Mouse (Mus musculus) left cerebral cortex, postnatal 36 days (tissue): ENCODE measurements at regions not wholly inside any gene's neighbourhood (a gene's known extent, or its start where the extent isn't known, plus 50 kb on each side); places are given as distances from the start of the nearest gene placed in this dataset.

Experiments
- DNase-seq, 2 experiments: peaks; one replicate each; pipeline ENCODE4 v3.0.0; 2021 to 2022; ENCODE audit warnings: low spot score in 2 of 2, mixed read lengths in 1 of 2
- intact Hi-C: fragments of 180-260 bp; cut with DNase I; formaldehyde crosslinking; loops from one replicate; pipeline ENCODE4 v1.15.1; 2025

DNA sequence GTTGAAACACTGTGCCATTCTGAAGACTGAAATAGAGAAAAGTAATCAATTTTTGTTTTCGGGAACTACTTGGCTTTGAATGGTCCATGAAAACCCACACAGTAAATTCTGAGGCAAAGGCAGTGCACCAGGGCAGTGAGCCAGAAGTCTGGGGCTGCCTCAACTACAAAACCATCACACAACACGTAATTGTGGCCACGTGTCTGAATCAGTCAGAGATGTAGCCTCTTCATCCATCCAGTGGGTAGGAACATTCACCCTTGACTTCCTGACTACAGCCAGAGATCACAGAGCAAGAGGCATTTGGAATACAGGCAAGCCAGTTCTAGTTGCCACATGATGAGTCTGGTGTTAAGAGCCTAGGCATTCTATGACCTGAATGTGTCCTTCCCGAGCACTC lies 432.3 kb downstream of the Gsdmc2 start:
- DNase-seq = no peak
- intact Hi-C loops = no loop called here

GRCm38 (mm10) chr15:63411771-63412118 lies 433.2 kb downstream of the Gsdmc2 start:
- no peak for DNase-seq
- intact Hi-C loops = no loop called here

- intact Hi-C loops = no loop called here
Observed at GRCm38 (mm10) chr15:63410994-63411770, 433.8 kb downstream of the Gsdmc2 start.

DNA sequence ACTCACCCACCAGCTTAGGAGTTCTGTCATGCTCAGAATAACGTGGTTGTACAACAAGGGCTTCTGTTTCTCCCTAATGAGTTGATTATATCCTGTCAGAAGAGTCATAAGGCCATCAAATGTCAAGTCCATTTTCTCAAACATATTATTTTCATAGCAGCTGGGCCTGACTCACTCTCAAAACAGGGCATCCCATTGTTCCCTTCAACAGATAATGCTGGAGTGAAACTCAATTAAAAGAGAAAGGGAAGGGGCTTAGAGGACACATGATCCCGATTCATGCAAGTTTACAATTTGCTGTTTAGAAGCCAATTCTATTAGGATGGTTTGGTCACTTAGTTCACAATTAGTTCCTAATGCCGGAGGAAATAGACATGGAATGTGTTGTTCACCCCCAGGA lies 444.5 kb downstream of the Gsdmc2 start:
- intact Hi-C loops = no loop called here
- DNase-seq = no peak

More at GRCm38 (mm10) chr15:63410994-63411770, 433.8 kb downstream of the Gsdmc2 start:
- DNase-seq = no peak

- intact Hi-C loops = no loop called here
- no peak for DNase-seq
Observed at GRCm38 (mm10) chr15:63400011-63400410, 445.0 kb downstream of the Gsdmc2 start.

DNA sequence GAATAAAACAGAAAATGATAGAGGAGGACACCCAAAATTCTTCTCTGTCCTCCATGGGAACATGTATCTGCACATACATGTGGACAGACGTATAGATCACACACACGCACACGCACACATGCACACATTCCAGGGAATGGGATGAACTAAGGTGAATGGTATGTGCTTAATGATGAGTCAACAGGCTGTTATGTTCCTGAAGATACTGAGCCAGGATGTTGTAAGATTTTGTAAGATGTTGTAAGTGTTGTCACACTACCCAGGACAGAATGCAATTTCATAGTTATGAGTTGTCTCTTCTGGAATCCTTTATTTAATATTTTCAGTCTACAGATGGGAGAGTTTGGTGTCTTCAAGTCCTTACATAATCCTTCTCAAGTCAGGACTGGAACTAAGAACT lies 447.5 kb downstream of the Gsdmc2 start:
- intact Hi-C loops = no loop called here
- DNase-seq = no peak

GRCm38 (mm10) chr15:63377258-63377657 lies 467.7 kb downstream of the Gsdmc2 start:
- intact Hi-C loops = no loop called here
- DNase-seq = no peak

DNA sequence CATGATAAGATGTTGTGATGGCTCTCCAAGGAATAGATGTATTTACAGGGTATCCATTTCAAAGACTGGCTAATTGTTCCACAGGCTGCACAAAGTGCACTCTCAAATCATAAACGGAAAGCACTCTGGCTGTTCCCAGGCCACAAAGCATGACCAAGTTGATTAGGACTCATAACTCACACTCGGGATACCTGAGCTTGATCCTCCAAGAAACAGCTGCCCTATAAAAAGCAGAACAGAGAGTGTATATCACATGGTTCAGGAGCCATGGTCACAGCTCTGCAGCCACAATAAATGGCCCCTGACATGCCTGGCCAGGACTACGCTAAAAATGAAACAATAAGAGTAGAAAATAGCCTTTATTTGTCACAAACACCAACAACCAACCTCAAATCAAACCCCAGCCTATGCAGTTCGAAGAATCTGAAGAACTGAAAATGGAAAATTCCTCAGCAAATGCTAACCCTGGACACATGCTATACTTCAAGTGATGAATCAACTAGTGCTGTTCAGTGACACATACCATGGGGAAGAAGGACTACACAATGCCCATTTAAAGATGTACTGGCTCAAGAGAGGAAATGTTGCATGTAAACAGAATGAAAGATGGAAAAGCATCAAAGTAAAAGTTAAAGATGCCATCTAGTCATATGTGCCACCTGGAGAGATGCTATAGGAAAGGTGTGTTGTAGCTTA lies 473.5 kb downstream of the Gsdmc2 start:
- intact Hi-C loops = no loop called here
- no peak for DNase-seq

DNA sequence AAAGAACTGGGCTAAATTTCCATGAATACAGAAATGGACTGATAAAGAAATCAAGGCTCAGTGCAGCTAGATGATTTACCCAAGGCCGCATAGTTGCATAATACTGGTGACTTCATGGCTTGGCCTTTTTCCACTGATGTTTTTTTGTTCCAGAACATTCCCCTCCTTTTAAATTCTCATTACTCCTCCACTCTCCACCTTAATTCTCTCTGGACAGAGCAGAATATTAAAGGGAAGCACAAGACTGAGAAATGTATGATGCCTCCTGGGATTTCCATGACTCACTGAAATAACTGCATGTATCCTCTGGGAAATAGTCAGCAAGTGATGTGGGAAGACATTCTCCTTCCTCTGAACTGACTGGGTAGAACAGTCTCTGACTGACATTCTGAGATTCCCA lies 480.5 kb downstream of the Gsdmc2 start:
- no peak for DNase-seq
- intact Hi-C loops = no loop called here

- intact Hi-C loops = no loop called here
- peak; percentile 14 to 23 for DNase-seq
Observed at GRCm38 (mm10) chr15:63360402-63360801, 484.6 kb downstream of the Gsdmc2 start.

DNA sequence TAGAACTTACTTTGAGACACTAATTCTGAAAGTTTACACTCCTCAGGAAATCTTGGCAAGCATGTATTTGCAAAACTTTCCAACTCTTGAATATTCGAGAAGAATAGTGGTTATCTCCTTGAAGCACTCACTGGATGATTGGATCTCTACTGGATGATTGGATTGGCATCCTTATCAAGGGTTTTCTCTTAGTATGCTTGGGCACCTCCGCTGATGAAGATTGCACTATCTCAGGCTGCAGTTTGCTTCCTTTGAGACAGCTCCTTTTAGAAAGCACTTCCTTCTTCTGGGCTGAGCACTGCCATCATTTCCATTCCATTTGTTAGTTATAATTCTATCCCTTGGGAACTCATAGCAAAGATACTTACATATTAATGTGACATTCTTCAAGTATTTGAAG lies 503.2 kb downstream of the Gsdmc2 start:
- intact Hi-C loops = no loop called here
- DNase-seq = no peak

GRCm38 (mm10) chr15:63340322-63341060 lies 504.5 kb downstream of the Gsdmc2 start:
- intact Hi-C loops = no loop called here
- peak in 1 of 2 experiments; percentile 8 for DNase-seq

DNA sequence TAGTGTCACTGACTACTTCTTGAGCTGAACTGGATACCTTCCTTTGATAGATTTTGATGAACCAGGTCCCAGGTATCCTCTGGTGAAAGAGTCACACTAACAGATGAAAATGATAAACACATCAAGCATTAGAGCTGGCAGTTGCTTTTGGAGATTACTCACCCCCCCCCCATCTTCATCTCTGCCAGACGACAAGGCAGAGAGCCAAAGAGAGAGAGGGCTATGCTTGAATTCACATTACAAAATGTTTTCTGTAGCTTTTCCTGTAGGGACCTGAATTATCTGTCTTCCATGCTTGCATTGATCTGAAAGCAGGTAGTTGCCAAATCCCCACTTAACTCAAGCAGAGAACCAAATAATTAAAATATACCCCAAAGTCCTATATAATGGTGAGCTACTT lies 525.3 kb downstream of the Gsdmc2 start:
- intact Hi-C loops = no loop called here
- no peak for DNase-seq

- no peak for DNase-seq
- intact Hi-C loops = no loop called here
Observed at GRCm38 (mm10) chr15:63310426-63310825, 534.6 kb downstream of the Gsdmc2 start.

DNA sequence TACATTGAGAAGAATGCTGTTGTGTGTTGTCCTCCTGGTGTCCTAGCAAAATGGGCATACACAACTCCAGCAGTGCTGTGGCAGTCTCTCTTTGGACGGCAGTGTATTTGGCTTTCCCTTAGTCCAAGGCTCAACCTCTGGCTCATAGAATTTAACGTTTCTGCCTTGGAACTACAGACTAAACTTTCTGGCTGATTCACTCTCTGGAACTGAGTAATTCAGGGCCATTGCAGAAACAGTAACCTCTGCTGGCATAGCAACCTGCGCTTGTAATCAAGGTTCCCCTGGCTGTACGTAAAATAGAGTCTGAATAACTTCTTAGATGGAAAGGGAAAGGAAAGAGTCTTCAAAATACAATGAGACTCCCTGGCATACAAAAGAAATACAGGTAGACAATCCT lies 545.7 kb downstream of the Gsdmc2 start:
- no peak for DNase-seq
- intact Hi-C loops = no loop called here

- DNase-seq = no peak
- intact Hi-C loops = no loop called here
Observed at GRCm38 (mm10) chr15:63288534-63288933, 556.4 kb downstream of the Gsdmc2 start.

- DNase-seq = no peak
- intact Hi-C loops = no loop called here
Observed at GRCm38 (mm10) chr15:63286026-63286425, 559.0 kb downstream of the Gsdmc2 start.

GRCm38 (mm10) chr15:63270381-63270780 lies 574.6 kb downstream of the Gsdmc2 start:
- intact Hi-C loops = no loop called here
- DNase-seq = no peak

GRCm38 (mm10) chr15:63265845-63266244 lies 579.1 kb downstream of the Gsdmc2 start:
- intact Hi-C loops = no loop called here
- no peak for DNase-seq

- intact Hi-C loops = no loop called here
- no peak for DNase-seq
Observed at GRCm38 (mm10) chr15:63255736-63256135, 589.2 kb downstream of the Gsdmc2 start.
